Mouse (Mus musculus) cerebellum, postnatal 4 days (tissue): Measurements from ENCODE around the gene Dynlt1b.
"Not testable (repeated sequence)": the region's sequence is repeated elsewhere in the genome, so short reads cannot be mapped to it uniquely, and the experiment has no call there.

Source experiments
- DNase-seq, 2 experiments: peaks; one replicate each; pipeline ENCODE4 v3.0.0; 2022; ENCODE audit warnings: low spot score in 2 of 2, mixed read lengths in 1 of 2

The Dynlt1b gene

DNA sequence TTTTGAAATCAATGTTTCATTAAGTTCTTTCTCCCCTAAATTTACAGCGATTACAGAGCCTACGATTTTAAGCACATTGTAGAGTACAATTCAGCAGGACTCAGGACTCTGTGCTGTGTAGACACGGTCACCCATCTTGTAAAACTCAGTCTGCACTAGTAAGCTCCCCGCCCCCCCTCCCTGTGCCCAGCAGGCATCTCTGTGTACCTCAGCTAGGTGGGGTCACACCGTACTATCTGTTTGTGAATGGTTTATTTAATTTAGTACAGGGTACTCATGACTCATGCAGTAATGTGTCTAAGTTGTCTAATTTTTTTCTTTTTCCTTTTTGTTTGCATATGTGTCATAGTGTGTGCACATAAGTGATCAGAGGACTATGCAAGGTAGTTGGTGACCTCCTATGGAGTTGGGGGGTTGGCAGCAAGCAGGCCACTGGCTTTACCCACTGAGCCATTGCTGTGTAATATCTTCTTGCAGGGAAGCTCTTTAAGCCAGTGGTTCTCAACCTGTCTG, 31.2 kb downstream of the Dynlt1b start:
- not testable (repeated sequence) for DNase-seq

DNA sequence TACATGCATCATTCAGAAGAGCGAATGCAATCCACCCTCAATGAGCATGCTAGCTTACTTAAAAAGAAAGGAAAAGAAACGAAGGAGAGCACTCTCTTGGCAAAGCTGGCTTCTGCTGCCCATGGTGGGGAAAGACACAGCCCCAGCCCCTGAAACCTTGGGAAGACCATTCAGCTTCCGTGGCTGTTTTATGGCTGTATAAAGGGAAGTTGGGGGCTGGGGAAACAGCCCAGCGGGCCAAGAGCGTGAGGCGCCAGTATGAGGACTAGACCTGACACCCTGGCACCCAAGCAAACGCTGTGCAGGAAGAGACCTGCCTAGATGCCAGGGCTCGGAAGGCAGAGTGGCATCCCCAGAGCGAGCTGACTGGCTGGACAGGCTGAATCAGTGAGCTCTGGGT, 35.8 kb downstream of the Dynlt1b start:
- not testable (repeated sequence) for DNase-seq

DNA sequence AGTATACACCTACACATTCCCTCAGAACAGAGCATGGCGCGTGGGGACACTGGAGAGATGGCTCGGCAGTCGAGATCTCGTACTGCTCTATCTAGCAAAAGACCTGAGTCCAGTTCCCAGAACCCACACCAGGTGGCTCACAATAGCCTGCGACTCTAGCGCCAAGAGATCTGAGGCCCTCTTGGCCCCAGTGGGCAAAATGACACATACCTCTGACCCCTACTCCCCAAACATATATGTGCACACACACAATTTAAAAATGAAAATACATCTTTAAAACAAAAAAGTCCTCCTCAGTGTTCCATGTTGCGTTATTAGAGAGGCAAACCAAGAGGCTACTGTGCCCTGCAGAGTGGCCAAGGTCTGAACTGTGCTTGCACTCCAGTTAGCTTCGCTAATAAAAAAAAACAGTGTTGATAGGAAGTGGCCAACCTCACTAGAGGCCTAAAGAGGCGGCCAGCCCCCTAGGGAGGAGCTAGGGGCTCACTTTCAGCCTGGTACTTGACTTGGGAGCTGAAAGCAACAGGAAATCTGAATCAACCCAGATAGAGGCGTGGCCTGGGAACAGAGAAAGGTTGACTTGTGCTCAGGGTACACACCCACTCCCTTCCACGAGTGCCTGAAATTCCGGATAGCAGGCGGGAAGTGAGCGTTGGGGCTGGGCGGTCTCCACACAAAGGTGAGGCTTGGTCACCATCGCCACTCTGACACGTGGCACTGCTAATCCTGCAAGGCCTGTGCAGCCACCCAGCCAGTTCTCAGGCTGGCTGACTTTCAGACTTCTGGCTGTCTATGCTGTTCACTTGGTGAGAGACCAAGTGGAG, 37.9 kb downstream of the Dynlt1b start:
- not testable (repeated sequence) for DNase-seq

DNA sequence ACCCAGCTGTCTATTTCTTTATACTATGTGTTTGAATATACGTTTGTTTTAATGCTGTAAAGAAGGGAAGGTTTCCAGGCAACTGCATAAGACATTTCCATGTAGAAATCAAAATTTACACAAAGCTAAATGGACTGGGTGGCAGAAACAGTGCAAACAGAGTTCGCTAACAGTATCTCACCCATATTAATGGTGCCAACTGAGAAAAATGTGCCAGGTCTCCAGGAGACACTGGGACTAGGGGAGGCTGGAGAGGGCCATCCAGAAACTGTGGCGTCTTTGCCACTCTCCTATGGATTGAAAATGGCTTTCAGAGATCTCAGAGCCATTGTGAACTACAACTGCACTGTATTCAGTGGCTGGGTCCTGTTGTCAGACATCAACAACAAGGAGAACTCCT, 40.1 kb downstream of the Dynlt1b start:
- DNase-seq = not testable (repeated sequence)

DNA sequence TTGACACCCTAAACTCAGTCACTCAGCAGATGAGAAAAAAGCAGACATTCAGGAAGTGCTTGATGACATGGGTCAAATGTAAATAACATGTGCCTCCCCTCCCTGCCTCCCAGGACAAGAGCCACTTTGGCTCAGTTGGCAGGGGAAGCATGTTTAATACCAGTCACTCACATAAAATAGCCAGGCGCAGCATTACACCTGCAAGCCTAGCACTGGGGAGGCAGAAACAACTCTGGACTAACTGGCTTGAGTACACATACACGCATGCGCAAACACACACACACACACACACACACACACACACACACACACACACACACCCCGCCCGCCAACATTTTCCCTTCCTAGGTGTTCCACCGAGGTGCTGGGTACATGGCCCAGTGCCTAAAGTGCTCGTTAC, 40.8 kb downstream of the Dynlt1b start:
- not testable (repeated sequence) for DNase-seq

DNA sequence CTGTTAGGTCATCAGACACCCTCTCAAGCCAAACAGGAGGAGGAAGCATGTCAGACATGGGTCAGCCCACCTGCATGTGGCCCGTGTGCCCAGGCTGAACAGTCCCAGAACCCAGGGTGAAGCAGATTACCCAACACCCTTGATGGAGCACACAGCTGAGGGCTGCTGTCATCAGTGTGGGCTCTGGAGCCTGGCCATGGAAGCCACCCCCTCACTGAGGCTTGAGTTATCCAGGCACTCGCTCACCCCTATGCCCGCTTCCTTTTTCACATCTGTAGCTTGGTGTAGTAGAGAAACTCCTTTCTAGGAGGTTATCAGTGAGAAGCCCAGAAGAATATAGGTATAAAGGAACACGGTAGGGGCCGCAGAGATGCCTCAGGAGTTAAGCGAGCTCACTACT, 45.4 kb downstream of the Dynlt1b start:
- DNase-seq = not testable (repeated sequence)

DNA sequence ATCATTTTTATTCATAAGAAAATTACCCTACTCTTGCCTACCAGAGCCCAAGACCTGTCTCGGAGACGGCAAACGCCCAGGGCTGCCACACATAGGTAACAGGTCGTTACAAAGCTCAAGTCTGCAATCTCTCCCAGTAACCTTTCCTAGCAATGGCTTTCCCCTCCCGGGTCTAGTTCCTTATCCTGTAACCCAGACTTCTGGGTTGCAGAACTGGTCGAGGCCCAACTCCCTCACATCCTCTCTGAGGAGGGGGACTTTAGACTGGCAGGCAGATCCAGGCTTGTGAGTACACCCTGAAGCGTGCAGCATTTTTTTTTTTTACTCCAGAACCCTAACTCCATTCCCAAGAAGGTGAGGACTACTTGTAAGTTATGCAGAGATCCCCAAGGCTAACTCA, 46.0 kb downstream of the Dynlt1b start:
- not testable (repeated sequence) for DNase-seq

DNA sequence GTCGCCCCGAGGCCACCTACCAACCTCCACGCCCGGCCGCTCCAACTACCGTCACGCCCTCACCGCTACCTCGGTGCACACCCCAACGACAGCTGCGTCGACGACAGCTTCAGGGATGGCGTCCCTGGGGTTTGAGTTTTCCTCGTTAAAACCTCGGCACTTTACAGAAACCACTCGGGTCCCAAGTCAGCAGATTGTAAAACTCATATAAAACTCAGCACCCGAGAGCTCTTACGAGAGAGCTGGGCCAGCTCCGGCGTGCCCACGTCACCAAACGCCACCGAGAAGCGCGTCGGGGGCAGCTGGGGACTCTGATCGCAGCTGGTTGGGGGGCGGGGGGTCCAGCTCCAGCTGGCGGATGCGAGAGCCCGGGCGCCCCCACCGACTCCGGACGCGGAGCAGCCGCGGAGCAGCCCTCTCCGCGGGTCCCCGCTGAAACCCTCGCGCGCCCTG, 46.6 kb downstream of the Dynlt1b start:
- not testable (repeated sequence) for DNase-seq

DNA sequence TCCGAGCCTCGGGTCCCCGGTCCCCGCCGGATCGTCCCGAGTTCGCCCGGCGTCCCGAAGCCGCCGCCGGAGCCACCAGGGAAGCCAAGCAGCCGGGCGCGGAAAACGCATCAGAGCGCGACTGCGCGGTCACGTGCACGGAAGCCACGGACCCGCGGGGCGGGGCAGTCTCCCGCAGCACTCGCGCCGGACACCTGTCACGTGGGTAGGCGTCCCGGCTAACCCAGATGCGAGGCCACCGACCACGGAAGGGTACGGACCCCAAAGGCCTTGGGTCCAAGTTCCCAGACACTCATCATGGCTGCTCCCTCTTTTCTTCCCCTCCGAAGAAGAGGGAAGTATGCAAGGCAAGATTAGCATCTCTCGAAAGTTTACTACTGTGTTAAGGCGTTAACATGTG, 47.1 kb downstream of the Dynlt1b start:
- not testable (repeated sequence) for DNase-seq

DNA sequence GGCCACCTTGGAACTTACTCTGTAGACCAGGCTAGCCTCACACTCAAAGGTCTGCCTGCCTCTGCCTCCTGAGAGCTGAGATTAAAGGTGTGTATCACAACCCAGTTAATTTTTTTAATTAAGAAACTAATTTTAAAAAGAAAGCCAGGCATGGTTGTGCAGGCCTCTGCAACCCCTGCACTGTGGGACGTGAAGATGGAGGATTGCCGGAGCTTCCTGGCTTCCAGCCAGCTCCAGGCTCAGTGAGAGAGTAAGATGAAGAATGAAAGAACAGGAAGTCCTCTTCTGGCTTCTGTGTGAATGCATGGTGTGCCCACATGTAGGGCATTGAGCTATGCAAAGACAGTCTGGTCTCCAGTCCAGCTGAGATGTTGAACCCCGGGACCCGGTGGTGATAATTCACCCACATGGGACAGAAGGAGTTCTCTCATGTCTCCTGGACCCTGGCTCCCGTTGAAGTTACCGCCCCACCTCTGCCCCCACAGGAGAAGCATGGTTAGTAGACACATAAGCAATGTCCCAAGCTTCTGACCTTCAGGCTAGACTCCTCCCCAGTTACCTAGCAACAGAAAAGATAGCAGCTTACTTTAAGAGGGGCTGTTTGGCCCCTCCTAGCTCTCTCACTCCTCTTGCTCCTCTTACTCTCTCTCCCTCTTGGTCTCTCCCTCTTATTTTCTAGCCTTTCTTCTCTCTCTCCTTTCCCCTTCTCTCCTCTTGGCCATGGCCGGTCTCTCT, 51.1 kb downstream of the Dynlt1b start:
- DNase-seq = not testable (repeated sequence)

DNA sequence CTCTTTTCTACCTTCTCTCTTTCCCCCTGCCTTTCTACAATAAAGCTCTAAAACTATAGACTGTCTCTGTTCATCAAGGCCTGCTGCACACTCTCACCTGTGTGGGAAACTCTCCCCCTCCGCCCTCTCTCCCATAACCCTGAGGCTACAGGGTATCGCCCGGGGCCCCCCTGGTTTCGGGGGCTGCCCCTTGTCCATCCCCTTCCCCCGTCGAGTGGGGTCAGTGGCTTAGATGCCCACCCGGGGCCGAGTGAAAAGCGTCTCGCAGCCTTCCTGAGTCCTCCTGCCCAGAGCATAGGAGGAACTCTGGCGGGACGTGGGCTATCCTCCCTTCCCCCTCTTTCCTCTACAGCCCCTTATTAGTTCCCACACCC, 51.7 kb downstream of the Dynlt1b start:
- DNase-seq = not testable (repeated sequence)

DNA sequence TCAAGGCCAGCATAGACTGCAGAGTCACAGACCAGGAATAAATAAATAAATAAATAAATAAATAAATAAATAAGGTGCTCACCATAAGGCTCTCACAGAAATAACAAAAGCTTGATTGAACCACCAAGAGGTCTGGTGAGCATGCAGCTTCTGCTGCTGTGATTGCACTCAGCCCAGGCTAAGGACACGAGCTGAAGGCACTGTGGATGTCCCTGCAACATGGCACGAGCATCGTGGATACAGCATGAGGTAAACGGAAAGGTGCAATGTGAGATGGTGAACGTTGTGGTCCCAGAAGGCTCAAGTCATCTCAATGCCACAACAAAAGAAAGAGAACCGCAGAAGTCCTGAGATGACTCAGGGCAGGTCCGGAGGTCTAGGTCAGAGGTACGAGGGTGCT, 52.3 kb downstream of the Dynlt1b start:
- not testable (repeated sequence) for DNase-seq
